Mouse (Mus musculus) intestine, postnatal 0 days (tissue): ENCODE measurements around the gene Ift57. TPM values are rescaled to one million over a fixed set of nuclear protein-coding genes. Genes with fewer than 3 reads are reported as not detected.

ENCODE experiments used
- ATAC-seq: fragments of 200-750 bp; cut with Nextera tagmentation; 2 replicates; pipeline ENCODE4 v1.8.0; 2017; ENCODE audit warnings: mild to moderate bottlenecking, moderate TSS enrichment, moderate library complexity
- H3K27ac ChIP-seq: fragments of 300-500 bp; sonication (generic); 2 replicates; pipeline ENCODE4 v1.5.1; 2014; ENCODE audit warnings: mild to moderate bottlenecking, low read depth, low read length, moderate library complexity
- H3K27me3 ChIP-seq: fragments of 300-500 bp; sonication (generic); replicated peaks from 2 replicates; pipeline ENCODE4 v1.6.1; 2014; ENCODE audit warnings: low read length, mixed read lengths; ENCODE audit not compliant: control insufficient read depth, insufficient read depth
- H3K36me3 ChIP-seq: fragments of 300-500 bp; sonication (generic); 2 replicates; pipeline ENCODE4 v1.6.1; 2014; ENCODE audit warnings: mild to moderate bottlenecking, moderate library complexity; ENCODE audit not compliant: control insufficient read depth, insufficient read depth
- H3K4me1 ChIP-seq: fragments of 300-500 bp; sonication (generic); replicated peaks from 2 replicates; pipeline ENCODE4 v1.6.1; 2014; ENCODE audit warnings: antibody characterized with exemption, low read length, mixed read lengths; ENCODE audit not compliant: control insufficient read depth, insufficient read depth
- H3K4me2 ChIP-seq: fragments of 300-500 bp; sonication (generic); replicated peaks from 2 replicates; pipeline ENCODE4 v1.6.1; 2014; ENCODE audit warnings: low read depth, mild to moderate bottlenecking, moderate library complexity
- H3K4me3 ChIP-seq: fragments of 300-500 bp; sonication (generic); 2 replicates; pipeline ENCODE4 v1.5.1; 2014; ENCODE audit warnings: low read depth, low read length
- H3K9ac ChIP-seq: fragments of 300-500 bp; sonication (generic); 2 replicates; pipeline ENCODE4 v1.6.1; 2014; ENCODE audit warnings: mild to moderate bottlenecking, low read depth, low read length
- H3K9me3 ChIP-seq: fragments of 300-500 bp; sonication (generic); 2 replicates; pipeline ENCODE4 v1.6.1; 2016; ENCODE audit warnings: mixed run types; ENCODE audit not compliant: control insufficient read depth
- CTCF ChIP-seq: sonication (generic); IDR thresholded peaks from 2 replicates; pipeline ENCODE4 v1.5.1; 2016; ENCODE audit warnings: low read depth, mild to moderate bottlenecking, control low read depth, antibody characterized with exemption, moderate library complexity
- WGBS: fragments of 180-500 bp; shearing (Covaris S2); extraction: QIAGEN DNeasy Blood & Tissue Kit; methylation state at CpG from one replicate; pipeline ENCODE4 v1.1.7; 2014; 5-methylcytosine and 5-hydroxymethylcytosine counted together
- polyA plus RNA-seq: library from polyadenylated mRNA; unstranded; fragments of >200 nt; fragmentation: Nextera tagmentation; extraction: Ambion mirVana; gene quantifications from 2 replicates; pipeline ENCODE4 v1.2.1, GENCODE M21; 2015

Ift57 gene
- polyA plus RNA-seq, 1 experiment from 2014 or later, result 5.5 TPM

DNA sequence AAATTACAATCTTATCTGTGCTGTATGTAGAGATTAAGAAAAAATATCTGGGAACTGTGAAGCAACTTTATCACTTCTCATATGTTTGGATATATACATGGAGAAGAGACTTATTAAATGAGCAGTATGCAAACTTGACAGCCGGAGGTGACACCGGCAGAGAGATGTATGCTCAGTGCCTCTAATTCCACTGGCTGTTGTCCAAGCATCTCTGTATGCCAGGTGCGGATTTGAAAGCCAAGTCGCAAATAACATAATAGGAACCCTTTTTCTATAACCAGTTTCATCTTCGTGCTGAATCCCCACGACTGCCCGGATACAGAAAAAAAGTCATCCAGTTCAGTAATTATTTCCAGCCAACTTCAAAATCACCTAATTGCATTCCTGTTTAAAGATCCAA, 34.4 kb upstream of the Ift57 start:
- Histone ChIP-seq H3K4me2 (no peak overlapping the region), H3K4me3 (no peak overlapping the region), H3K27ac (no peak overlapping the region), H3K9ac (no peak overlapping the region), H3K27me3 (no peaks in the 10 kb centered on the region), H3K4me1 (no peaks in the 10 kb centered on the region), H3K36me3 (no peaks in the 10 kb centered on the region), H3K9me3 (no peaks in the 10 kb centered on the region)
- WGBS, result 85% methylated on average over 7 of the region's 7 CpGs
- no peak for ATAC-seq
- TF ChIP-seq CTCF, result no peak

- Histone ChIP-seq H3K27me3 (no peaks in the 10 kb centered on the region), H3K4me1 (no peaks in the 10 kb centered on the region), H3K4me3 (no peak overlapping the region), H3K36me3 (no peaks in the 10 kb centered on the region), H3K9ac (no peak overlapping the region), H3K27ac (no peak overlapping the region), H3K4me2 (no peak overlapping the region), H3K9me3 (no peaks in the 10 kb centered on the region)
- TF ChIP-seq CTCF, result no peak
- no peak for ATAC-seq
- 78% methylated on average over 6 of the region's 6 CpGs for WGBS
Measured at GRCm38 (mm10) chr16:49679666-49680065, 19.4 kb upstream of the Ift57 start.

DNA sequence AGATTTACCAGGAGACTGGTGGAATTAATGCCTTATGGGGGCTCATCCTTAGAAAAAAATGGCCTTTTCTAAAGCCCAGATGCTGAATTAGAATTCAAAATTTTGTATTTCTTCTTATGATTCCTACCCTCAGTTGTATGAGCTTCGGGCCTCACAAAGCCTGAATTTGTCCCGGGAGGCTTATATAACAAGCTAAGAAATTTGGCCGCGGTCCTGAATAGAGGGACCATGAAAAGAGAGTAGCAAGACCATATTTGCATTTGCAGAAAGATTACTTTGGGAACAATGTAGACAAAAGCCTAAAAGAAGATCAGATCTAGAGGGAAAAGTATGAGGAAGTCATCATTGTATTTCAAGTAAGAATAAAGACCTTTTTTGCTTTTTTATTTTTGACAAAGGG, 14.1 kb upstream of the Ift57 start:
- Histone ChIP-seq H3K4me3 (no peak overlapping the region), H3K4me1 (no peaks in the 10 kb centered on the region), H3K36me3 (no peaks in the 10 kb centered on the region), H3K9me3 (no peaks in the 10 kb centered on the region), H3K4me2 (no peak overlapping the region), H3K27ac (no peak overlapping the region), H3K27me3 (no peaks in the 10 kb centered on the region), H3K9ac (no peak overlapping the region)
- ATAC-seq, result no peak
- WGBS, result 90% methylated on average over 4 of the region's 4 CpGs
- TF ChIP-seq CTCF, result no peak

DNA sequence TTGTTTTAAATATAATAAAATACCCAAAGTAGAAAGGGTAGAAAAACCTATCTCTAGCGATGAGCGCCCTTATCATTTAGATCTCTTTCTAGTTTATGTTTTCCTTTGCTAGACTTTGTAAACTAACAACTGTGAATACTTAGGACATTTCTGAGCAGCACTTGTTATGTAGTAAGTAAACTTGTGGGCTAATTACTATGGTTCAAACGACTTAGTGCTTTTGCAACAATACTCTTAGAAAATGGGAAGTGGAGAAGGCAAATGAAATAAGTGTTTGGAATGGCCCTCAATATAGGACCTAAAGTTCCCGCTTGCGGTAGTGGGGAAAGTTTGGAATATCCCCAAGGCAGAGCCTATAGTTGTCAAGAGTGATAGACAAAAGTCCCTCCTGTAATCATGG, 788 bp downstream of the Ift57 start:
- Histone ChIP-seq H3K27me3 (no peaks in the 10 kb centered on the region), H3K4me1 (no peaks in the 10 kb centered on the region), H3K9ac (no peak overlapping the region), H3K9me3 (no peaks in the 10 kb centered on the region), H3K4me3 (peak overlapping the region; percentile 69), H3K27ac (no peak overlapping the region), H3K4me2 (peak overlapping the region; percentile 77), H3K36me3 (no peaks in the 10 kb centered on the region)
- no peak for TF ChIP-seq CTCF
- ATAC-seq, result no peak
- whole genome bisulfite sequencing, result 33% methylated on average over 5 of the region's 5 CpGs

DNA sequence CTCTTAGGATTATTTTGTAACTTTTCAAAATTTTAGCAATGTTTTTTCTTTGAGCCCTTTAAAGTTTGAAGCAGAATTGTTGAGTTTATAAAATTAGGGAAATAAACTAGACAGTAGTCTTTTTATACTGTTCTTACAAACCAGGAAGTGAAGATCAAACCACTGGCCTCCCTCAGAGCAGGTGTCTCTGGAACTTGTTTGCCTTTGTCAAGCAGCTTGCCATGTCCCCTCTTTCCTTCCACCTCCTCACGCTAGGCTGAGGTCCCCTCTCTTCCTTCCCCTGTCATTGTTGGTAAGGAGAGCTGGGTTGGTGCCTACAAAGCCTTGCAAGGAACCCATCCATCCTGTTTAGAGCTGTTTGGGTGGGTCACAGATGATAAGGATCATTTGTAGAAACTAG, 9.0 kb downstream of the Ift57 start:
- ATAC-seq, result no peak
- no peak overlapping the region for H3K4me3 ChIP-seq
- H3K9me3 ChIP-seq, result no peaks in the 10 kb centered on the region
- H3K27ac ChIP-seq, result no peak overlapping the region
- no peak overlapping the region for H3K4me2 ChIP-seq
- H3K36me3 ChIP-seq, result no peaks in the 10 kb centered on the region
- H3K9ac ChIP-seq, result no peak overlapping the region
- no peaks in the 10 kb centered on the region for H3K4me1 ChIP-seq
- 41% methylated on average over 1 of the region's 1 CpGs for WGBS
- TF ChIP-seq CTCF, result no peak
- H3K27me3 ChIP-seq, result no peaks in the 10 kb centered on the region

DNA sequence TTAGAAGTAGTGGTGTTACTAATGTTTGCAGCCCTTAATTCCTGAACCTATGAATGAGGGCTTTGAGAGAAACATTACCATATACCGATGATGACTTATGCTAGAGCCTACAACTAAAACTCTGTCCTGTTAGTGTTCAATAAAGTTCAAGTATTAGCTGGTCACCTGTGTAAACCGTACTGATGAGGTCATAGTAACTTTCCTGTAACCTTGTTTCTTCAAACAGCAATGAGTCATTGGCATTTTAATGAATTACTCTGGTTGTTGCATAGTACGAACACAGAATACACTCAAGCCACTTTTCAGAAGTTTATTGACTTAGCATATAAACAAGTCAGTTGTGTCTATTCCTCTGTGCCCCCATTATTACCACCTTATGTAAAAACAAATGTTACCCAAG, 11.2 kb downstream of the Ift57 start:
- Histone ChIP-seq H3K4me2 (no peak overlapping the region), H3K36me3 (no peaks in the 10 kb centered on the region), H3K9me3 (no peaks in the 10 kb centered on the region), H3K27me3 (no peaks in the 10 kb centered on the region), H3K9ac (no peak overlapping the region), H3K27ac (no peak overlapping the region), H3K4me1 (no peaks in the 10 kb centered on the region), H3K4me3 (no peak overlapping the region)
- WGBS, result 77% methylated on average over 3 of the region's 3 CpGs
- ATAC-seq, result no peak
- no peak for TF ChIP-seq CTCF

GRCm38 (mm10) chr16:49713302-49713701, 14.3 kb downstream of the Ift57 start:
- Histone ChIP-seq H3K27ac (no peak overlapping the region), H3K9ac (no peak overlapping the region), H3K4me1 (no peaks in the 10 kb centered on the region), H3K4me2 (no peak overlapping the region), H3K36me3 (no peaks in the 10 kb centered on the region), H3K27me3 (no peaks in the 10 kb centered on the region), H3K4me3 (no peak overlapping the region), H3K9me3 (no peaks in the 10 kb centered on the region)
- WGBS, result 79% methylated on average over 3 of the region's 3 CpGs
- ATAC-seq, result no peak
- no peak for TF ChIP-seq CTCF
